Mouse (Mus musculus) embryo, embryonic 10.5 days (tissue): ENCODE measurements around the gene Dpf3.
A peak's percentile ranks its signal among the peaks of the same experiment; 100 is the strongest.

Experiments used
- DNase-seq: peaks from one replicate; pipeline ENCODE4 v3.0.0-alpha.2; 2015; ENCODE audit warnings: low spot score

The Dpf3 gene

GRCm38 (mm10) chr12:83411721-83412521 is 75.6 kb downstream of the Dpf3 start:
- no peak for DNase-seq

- DNase-seq = no peak
Measured at GRCm38 (mm10) chr12:83411032-83411431, 76.5 kb downstream of the Dpf3 start.

DNA sequence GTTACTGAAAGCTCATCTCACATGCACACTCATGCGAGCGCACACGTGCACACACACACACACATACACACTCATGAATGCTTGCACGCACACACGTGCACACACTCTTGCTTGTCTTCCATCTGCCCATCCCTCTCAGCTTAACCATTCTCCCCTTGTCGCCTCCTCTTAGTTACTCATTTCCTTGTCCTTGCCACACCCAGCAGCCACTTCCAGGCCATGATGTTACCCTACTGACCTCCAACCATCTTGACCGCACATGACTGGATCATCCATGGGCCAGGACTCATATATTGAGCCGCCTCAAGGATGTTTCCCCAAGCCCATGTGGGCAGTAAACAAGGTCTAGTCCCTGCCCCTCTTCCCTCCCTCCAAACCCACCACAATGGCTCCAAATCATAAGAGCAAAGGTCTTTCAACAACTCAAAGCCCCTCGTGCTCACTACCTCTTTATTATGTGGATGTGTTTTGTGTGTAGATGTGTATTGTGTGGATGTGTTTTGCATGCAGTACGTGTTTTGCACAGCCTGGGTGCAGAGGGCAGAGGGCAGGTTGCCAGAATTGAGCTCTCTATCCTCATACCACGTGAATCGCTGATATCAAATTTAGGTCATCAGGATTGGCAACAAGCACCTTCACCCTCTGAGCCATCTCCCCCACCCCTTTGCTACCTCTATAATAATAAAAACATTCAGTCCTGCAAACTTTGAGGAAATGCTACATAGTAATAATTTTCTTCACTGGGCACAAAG is 82.0 kb downstream of the Dpf3 start:
- no peak for DNase-seq

GRCm38 (mm10) chr12:83402270-83402669 is 85.2 kb downstream of the Dpf3 start:
- DNase-seq = no peak

- DNase-seq = no peak
Measured at GRCm38 (mm10) chr12:83392011-83392410, 95.5 kb downstream of the Dpf3 start.

DNA sequence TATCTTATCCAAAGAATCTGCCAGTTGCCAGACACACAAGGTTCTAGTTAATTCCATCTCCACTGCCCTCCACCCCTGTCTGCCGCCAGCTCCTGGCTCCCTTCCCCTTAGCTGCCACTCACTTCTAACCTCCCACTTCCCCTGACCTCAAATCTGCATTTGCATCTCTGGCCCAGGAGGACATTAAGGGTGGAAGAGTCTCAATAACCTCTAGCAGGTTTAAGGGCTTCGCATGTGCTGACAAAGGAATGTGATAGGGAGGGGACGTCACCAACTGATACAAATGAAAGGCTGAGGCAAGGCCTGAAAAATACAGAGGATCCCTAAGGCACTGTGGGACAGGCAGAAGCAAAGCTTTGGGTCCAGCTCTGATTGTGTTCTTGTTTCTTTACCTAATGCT is 100.0 kb downstream of the Dpf3 start:
- DNase-seq = peak; percentile 33

GRCm38 (mm10) chr12:83381072-83381471 is 106.4 kb downstream of the Dpf3 start:
- no peak for DNase-seq

- DNase-seq = no peak
Measured at GRCm38 (mm10) chr12:83380016-83380415, 107.5 kb downstream of the Dpf3 start.

DNA sequence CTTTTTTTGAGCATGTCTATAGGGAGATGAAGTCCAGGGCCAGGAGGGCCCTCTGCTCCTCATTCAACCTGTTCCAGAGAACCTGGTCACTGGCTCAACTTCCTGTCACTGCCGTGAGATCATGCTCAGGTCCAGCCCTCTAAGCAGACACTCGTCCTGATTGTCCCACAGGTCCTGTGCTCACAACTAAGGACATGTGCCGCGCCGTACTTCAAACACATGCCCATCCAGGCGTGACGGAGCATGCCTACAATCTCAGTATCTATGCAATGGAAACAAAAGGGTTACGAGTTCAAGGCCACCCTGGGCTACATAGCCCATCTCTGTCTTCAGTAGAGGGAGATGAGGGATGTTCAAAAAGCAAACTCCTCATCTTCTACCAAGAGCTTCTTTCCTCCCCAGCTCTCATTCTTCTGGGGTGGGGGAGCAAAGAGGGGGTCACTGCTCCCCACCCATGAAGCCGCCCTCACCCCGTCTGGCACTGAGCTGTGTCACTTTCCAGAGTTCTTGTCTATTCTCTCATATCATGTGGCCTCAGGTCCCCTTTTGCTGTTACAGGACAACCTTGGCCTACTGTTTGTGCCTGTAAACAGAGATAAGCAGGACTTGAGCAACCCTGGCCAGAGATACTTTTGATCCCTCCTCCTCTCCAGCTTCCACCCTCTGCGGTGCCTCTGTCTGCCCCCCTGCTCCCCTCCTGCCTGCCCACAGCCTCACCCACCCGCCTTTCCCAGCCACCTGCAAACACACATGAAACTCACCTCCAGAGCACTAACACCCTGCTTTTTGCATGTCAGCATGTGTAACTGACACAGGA is 112.3 kb downstream of the Dpf3 start:
- DNase-seq = no peak

DNA sequence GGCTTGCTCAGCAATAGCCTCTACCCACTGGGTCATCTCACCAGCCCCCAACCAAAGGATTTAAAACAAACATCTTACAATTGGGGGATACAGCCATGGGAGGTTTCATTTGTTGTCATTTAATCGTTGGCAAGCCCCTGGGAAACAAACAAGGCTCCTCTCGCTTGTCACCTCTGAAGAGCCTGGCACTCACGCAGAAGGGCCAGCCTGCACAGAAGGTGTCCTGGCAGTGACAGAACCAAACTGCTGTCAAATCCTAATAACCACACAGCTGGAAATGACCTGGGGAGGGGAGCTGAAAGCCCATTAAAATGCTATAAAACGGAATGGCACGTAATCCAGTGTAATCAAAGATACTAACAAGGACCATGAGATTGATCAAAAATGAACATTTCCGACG is 114.4 kb downstream of the Dpf3 start:
- no peak for DNase-seq

GRCm38 (mm10) chr12:83372290-83372689 is 115.2 kb downstream of the Dpf3 start:
- DNase-seq = no peak

- DNase-seq = no peak
Measured at GRCm38 (mm10) chr12:83370221-83370620, 117.3 kb downstream of the Dpf3 start.

DNA sequence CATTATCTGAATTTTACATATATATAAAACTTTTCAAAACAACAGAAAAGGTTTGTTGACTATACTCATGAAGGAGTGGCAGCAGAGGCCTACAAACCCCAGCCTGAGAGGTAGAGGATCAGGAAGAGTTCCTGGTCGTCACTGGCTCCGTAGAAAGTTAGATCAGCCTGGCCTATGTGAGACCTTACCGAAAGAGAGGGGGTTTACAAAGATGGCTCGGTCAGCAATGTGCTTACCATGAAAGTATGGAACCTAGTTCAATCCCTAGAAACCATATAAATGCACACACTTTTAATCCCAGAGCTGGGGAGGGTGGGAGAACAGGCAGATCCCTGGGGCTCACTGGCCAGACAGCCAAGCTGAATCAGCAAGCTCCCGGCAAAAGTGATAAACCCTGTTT is 118.1 kb downstream of the Dpf3 start:
- no peak for DNase-seq

- DNase-seq = no peak
Measured at GRCm38 (mm10) chr12:83367486-83367885, 120.0 kb downstream of the Dpf3 start.

DNA sequence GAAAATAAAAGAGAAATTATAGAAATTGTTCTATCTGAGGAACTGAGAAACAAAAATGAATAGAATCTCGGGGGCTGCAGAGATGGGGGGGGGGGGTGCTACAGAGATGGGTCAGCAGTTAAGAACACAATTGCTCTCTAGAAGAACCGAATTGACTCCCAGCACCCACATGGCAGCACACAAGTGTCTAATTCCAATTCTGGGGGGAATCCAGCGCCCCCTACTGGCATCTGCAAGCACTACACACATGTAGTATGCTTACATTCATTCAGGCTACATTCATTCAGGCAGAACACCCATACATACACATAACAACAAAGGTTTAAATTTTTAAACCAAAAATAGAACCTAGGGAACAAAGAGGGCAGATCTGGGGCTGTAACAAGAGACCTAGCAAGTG is 122.7 kb downstream of the Dpf3 start:
- no peak for DNase-seq

DNA sequence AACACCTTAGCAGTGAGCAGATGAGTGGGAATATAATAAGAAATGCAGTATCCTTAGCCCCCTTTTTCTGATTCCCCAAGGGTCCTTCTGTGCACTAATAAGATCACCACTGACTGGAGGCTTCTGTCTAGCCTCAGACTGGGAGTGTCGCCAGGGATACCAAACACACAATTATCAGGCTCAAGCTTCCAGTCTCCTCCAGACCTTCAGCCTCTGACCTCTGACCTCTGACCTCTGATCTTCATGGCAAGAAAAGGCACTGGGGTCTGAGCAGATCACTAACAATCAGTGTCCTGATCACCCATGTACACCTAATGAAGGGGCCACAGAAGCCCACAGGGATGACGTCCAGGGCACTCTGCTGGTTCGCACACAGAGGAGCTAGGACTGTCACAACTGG is 125.7 kb downstream of the Dpf3 start:
- peak; percentile 64 for DNase-seq

- no peak for DNase-seq
Measured at GRCm38 (mm10) chr12:83352640-83353039, 134.9 kb downstream of the Dpf3 start.

- DNase-seq = no peak
Measured at GRCm38 (mm10) chr12:83349736-83350135, 137.8 kb downstream of the Dpf3 start.

DNA sequence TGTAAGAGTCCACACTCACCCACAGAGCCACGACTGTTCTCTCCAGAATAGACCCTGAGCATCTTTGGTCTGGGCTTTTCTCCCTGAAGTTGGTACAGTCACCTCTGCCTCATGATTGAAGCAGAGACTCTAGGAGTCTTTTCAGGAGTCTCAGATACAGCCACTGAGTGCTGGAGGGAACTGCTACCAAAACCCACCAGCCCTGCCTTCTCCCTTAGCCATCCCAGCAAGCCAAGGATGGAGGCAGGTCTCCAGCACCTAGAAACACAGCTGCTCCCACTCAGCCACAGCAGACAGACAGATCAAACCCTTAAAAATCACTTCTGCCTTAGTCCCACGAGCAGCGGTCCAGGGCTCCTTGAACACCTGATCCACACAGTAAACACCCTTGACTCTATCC is 139.3 kb downstream of the Dpf3 start:
- no peak for DNase-seq

DNA sequence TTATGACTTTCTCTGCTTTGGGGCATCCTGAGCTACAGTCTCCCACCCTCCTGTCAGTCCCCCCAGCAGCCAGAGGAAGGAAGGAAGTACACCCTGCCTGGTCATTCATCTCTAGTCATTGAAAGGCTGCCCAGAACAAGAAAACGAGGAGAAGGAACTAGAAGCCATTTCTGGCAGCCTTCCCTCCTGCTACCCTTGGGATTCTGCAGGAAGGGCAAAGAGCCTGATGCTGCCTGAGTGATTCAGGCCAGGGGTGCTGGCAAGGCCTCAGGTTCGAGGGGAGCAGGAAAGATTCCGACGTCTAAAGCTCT is 144.7 kb downstream of the Dpf3 start:
- no peak for DNase-seq

GRCm38 (mm10) chr12:83342035-83342874 is 145.3 kb downstream of the Dpf3 start:
- no peak for DNase-seq

GRCm38 (mm10) chr12:83340960-83341359 is 146.6 kb downstream of the Dpf3 start:
- no peak for DNase-seq
